Mouse (Mus musculus) midbrain, embryonic 13.5 days (tissue): ENCODE data around the gene Rnf187. TPM values are rescaled to one million over a fixed set of nuclear protein-coding genes. Genes with fewer than 3 reads are reported as not detected.

Source experiments
- ATAC-seq: fragments of 200-750 bp; cut with Nextera tagmentation; 2 replicates; pipeline ENCODE4 v1.8.0; 2017; ENCODE audit warnings: mild to moderate bottlenecking, moderate TSS enrichment, moderate library complexity
- H3K27ac ChIP-seq: fragments of 300-500 bp; sonication (generic); 2 replicates; pipeline ENCODE4 v1.5.1; 2015; ENCODE audit warnings: inconsistent platforms, mild to moderate bottlenecking, moderate library complexity
- H3K27me3 ChIP-seq: fragments of 300-500 bp; sonication (generic); 2 replicates; pipeline ENCODE4 v1.6.1; 2015; ENCODE audit warnings: mild to moderate bottlenecking, inconsistent platforms
- H3K36me3 ChIP-seq: fragments of 300-500 bp; sonication (generic); 2 replicates; pipeline ENCODE4 v1.6.1; 2015; ENCODE audit warnings: mild to moderate bottlenecking, inconsistent platforms
- H3K4me1 ChIP-seq: fragments of 300-500 bp; sonication (generic); replicated peaks from 2 replicates; pipeline ENCODE4 v1.6.1; 2015; ENCODE audit warnings: inconsistent platforms
- H3K4me2 ChIP-seq: fragments of 300-500 bp; sonication (generic); replicated peaks from 2 replicates; pipeline ENCODE4 v1.6.1; 2015; ENCODE audit warnings: moderate library complexity, mild to moderate bottlenecking, inconsistent platforms
- H3K4me3 ChIP-seq: fragments of 300-500 bp; sonication (generic); replicated peaks from 2 replicates; pipeline ENCODE4 v1.5.1; 2015; ENCODE audit warnings: mild to moderate bottlenecking, inconsistent platforms
- H3K9ac ChIP-seq: fragments of 300-500 bp; sonication (generic); replicated peaks from 2 replicates; pipeline ENCODE4 v1.6.1; 2015; ENCODE audit warnings: mild to moderate bottlenecking, inconsistent platforms
- H3K9me3 ChIP-seq: fragments of 300-500 bp; sonication (generic); 2 replicates; pipeline ENCODE4 v1.6.1; 2016; ENCODE audit warnings: mild to moderate bottlenecking, inconsistent platforms
- WGBS: fragments of 180-500 bp; shearing (Covaris S2); methylation state at CpG from one replicate; pipeline ENCODE4 v1.1.7; 2015; 5-methylcytosine and 5-hydroxymethylcytosine counted together
- polyA plus RNA-seq: library from polyadenylated mRNA; unstranded; fragments of >200 nt; fragmentation: Nextera tagmentation; extraction: Ambion mirVana; gene quantifications from 2 replicates; pipeline ENCODE4 v1.2.1, GENCODE M21; 2015

Rnf187 gene
- polyA plus RNA-seq, 1 experiment from 2014 or later = 491 TPM

DNA sequence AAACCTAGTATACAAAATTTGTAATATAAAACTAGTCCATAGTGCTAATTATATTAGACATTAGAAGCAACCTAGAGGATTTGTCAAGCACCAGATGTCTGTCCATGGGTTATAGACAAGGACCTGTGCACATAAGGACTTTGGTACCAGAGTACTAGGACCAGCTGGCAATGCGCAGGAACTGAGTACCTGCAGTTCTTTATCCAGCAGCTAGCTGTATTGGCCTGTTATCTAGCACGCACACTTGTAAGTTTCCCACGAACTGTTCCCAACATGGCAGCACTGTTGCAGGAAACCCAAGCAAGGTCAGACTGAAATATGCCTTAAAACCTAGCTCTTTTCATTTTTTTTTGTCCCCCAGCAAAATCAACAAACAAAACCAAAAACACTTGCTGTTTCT, 8.5 kb downstream of the Rnf187 start:
- H3K27me3 ChIP-seq = no peaks in the 10 kb centered on the region
- peaks cover 43% of the 10 kb centered on the region for H3K36me3 ChIP-seq
- H3K4me1 ChIP-seq = peaks cover 8% of the 10 kb centered on the region
- no peak overlapping the region for H3K9ac ChIP-seq
- no peak overlapping the region for H3K4me2 ChIP-seq
- WGBS = 88% methylated on average over 3 of the region's 3 CpGs
- H3K27ac ChIP-seq = no peak overlapping the region
- H3K9me3 ChIP-seq = no peaks in the 10 kb centered on the region
- ATAC-seq = no peak
- H3K4me3 ChIP-seq = no peak overlapping the region

DNA sequence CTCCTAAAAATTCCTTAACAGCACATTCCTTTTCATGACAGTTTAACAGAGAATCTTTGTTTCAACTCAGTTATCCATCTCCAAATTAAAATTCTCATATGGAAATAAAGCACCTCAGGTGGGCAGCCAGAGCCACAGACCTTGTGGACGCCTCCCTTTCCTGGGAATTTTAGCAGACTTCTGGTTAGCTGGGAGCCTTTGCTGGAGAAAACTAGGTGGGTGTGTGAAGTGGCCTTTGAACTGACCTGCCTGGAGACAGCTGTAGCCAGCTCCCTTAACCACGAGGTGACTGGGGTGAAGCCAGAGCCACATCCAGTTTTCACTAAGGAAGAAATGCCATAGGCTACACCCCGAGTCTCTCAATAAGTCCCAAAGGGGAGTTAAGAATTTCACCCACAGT, 9.1 kb downstream of the Rnf187 start:
- Histone ChIP-seq H3K4me3 (no peak overlapping the region), H3K27me3 (no peaks in the 10 kb centered on the region), H3K27ac (no peak overlapping the region), H3K9me3 (no peaks in the 10 kb centered on the region), H3K9ac (no peak overlapping the region), H3K4me1 (peaks cover 8% of the 10 kb centered on the region), H3K4me2 (no peak overlapping the region), H3K36me3 (peaks cover 37% of the 10 kb centered on the region)
- 68% methylated on average over 3 of the region's 3 CpGs for WGBS
- ATAC-seq = no peak

DNA sequence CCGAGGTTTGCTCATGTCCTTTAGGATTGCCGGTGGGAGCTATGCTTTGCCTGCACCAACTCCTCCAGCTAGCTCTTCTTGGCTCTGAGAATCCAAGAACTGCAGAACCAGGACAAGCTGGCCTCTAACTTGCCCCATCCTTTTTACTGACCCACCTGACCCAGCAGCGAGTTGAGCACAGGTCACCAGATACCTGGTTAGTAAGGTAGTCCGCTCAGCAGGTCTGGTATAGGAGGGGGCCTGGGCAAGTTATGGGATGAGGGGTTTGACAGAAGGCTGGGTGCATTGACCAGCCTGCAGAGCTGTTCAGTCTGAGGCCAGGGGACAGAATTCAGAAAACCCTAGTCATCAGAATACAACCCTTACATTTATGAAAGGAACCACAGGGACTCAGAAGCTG, 9.7 kb downstream of the Rnf187 start:
- H3K9me3 ChIP-seq = no peaks in the 10 kb centered on the region
- no peaks in the 10 kb centered on the region for H3K27me3 ChIP-seq
- H3K4me2 ChIP-seq = no peak overlapping the region
- WGBS = 79% methylated on average over 4 of the region's 4 CpGs
- 0 out of 2 replicates have a peak, but pooled peaks have one; percentile 5 for ATAC-seq
- no peak overlapping the region for H3K27ac ChIP-seq
- no peak overlapping the region for H3K9ac ChIP-seq
- H3K4me3 ChIP-seq = no peak overlapping the region
- H3K36me3 ChIP-seq = peaks cover 32% of the 10 kb centered on the region
- H3K4me1 ChIP-seq = peaks cover 8% of the 10 kb centered on the region

DNA sequence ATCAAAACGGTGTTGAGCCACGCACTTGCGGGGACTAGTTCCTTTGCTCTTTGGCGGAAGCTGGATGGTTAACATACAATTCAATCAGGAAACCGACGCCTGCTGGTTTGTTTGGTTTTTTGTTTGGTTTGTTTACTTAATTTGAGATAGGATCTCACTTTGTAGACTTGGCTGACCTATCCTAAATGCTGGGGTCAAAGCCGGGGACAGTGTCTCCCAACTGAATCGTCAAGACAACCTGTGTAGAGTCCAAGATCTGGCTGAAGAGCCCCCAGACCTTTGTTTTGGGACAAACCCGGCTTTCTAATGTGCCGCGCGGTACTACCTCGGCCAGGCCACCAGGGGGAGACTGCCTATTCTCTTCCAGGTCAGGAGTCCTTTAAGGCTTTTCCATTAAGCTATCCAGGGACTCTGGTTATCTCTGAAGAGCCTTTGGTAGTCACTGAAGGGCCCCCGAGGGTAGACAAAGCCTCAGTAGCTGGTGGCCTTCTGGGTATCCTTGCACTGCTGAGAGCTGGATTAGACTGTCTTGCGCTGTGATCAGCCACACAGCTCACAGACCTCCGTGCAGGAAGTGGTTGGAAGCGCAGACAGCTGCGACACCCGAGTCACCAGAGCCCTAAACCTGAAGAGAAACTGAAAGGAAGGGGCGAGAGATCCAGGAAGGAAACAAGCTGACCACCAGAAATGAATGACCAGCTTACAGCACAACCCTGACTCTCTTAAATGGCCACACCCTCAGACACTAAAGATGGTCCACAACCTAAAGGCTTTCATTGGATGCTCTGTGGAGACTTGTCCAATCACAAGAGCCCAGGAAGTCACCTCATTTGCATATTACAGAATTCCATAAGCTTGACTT, 10.7 kb downstream of the Rnf187 start:
- 35% methylated on average over 20 of the region's 20 CpGs for WGBS
- Histone ChIP-seq H3K9ac (no peak overlapping the region), H3K36me3 (peaks cover 21% of the 10 kb centered on the region), H3K27me3 (no peaks in the 10 kb centered on the region), H3K27ac (peak overlapping the region; percentile 54; the same call in 1 of the 2 replicates), H3K4me1 (peaks cover 8% of the 10 kb centered on the region), H3K4me3 (no peak overlapping the region), H3K9me3 (no peaks in the 10 kb centered on the region), H3K4me2 (peak overlapping the region; percentile 28)
- peak; percentile 85 for ATAC-seq

DNA sequence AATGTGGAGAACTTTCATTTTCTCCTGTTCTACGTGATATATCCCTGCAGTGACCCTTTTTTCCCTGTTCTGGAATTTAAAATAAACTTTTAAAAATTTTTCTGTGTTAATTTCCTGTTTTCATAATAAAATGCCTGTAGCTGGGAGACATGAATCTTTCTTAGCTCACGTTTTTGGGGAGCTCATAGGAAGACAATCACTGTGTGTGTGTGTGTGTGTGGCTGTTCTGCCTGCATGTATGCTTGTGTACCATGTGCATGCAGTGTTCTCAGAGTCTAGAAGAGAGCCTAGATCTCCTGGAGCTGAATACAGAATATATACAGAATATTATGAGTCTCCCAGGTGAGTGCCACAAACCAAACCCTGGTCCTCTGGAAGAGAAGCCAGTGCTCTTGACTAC, 11.7 kb downstream of the Rnf187 start:
- Histone ChIP-seq H3K9ac (no peak overlapping the region), H3K27me3 (no peaks in the 10 kb centered on the region), H3K27ac (no peak overlapping the region), H3K36me3 (peaks cover 12% of the 10 kb centered on the region), H3K4me2 (no peak overlapping the region), H3K4me1 (peaks cover 8% of the 10 kb centered on the region), H3K4me3 (no peak overlapping the region), H3K9me3 (no peaks in the 10 kb centered on the region)
- no peak for ATAC-seq
- 78% methylated on average over 2 of the region's 2 CpGs for WGBS

DNA sequence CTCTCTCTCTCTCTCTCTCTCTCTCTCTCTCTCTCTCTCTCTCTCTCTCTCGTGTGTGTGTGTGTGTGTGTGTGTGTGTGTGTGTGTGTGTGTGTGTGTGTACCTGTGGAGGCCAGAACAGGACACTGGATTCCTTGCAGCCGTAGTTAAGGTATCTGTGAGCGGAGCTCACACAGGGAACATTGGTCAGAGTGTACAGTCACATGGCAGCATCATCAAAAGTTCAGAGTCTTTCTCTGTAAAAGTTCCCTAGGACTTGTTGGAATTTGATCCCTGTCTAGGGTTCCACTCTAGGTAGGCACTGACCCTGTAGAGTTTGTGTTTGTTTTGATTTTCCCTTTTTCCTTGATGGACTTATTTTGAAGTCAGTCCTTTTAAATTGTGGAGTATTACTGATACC, 12.1 kb downstream of the Rnf187 start:
- H3K27ac ChIP-seq = no peak overlapping the region
- no peaks in the 10 kb centered on the region for H3K9me3 ChIP-seq
- no peak overlapping the region for H3K4me2 ChIP-seq
- H3K9ac ChIP-seq = no peak overlapping the region
- WGBS = 100% methylated on average over 2 of the region's 3 CpGs
- H3K27me3 ChIP-seq = no peaks in the 10 kb centered on the region
- ATAC-seq = no peak
- peaks cover 8% of the 10 kb centered on the region for H3K36me3 ChIP-seq
- peaks cover 8% of the 10 kb centered on the region for H3K4me1 ChIP-seq
- H3K4me3 ChIP-seq = no peak overlapping the region

DNA sequence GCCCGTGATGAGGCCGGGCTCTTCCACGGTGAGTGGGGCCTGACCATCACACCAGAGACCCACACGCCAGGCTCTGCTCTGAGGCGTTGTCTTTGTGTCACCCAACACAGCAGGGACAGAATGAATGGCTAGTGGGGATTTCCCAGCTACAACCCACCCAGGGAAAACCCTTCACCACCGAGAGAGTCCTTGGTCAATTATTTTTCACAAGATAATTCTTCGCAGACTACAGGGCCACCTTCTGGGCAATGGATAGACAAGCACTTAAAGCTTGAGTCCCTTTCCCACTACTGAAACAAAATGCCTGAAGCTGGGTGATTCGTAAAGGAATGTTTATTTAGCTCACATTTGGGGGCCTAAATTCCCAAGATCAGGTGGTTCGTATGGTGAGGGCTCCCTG, 16.3 kb downstream of the Rnf187 start:
- Histone ChIP-seq H3K9me3 (no peaks in the 10 kb centered on the region), H3K27ac (no peak overlapping the region), H3K4me2 (no peak overlapping the region), H3K36me3 (no peaks in the 10 kb centered on the region), H3K4me3 (no peak overlapping the region), H3K9ac (no peak overlapping the region), H3K4me1 (no peaks in the 10 kb centered on the region), H3K27me3 (no peaks in the 10 kb centered on the region)
- ATAC-seq = no peak
- 88% methylated on average over 9 of the region's 9 CpGs for WGBS

DNA sequence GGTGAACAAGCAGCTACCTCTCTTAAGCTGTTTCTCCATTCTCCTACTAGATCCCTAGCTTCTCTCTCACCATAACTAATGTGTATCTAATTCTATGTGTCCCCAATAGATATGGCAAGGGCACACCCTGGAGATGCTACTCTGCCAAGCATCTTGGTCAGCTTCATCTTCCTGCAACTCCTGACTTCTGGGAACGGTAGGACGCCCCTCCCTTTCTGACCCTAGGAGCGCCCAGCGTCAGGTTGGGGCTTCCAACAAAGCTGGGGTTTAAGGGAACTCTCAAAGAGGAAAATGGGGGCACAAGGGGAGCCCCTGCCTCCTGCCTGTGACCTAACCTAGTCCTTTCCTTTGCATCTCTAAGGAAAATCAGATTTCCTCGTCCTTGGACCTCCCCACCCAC, 20.0 kb downstream of the Rnf187 start:
- Histone ChIP-seq H3K27ac (no peak overlapping the region), H3K4me2 (no peak overlapping the region), H3K4me1 (peaks cover 9% of the 10 kb centered on the region), H3K9me3 (no peaks in the 10 kb centered on the region), H3K27me3 (no peaks in the 10 kb centered on the region), H3K4me3 (no peak overlapping the region), H3K9ac (no peak overlapping the region), H3K36me3 (no peaks in the 10 kb centered on the region)
- no peak for ATAC-seq
- 75% methylated on average over 5 of the region's 5 CpGs for WGBS

DNA sequence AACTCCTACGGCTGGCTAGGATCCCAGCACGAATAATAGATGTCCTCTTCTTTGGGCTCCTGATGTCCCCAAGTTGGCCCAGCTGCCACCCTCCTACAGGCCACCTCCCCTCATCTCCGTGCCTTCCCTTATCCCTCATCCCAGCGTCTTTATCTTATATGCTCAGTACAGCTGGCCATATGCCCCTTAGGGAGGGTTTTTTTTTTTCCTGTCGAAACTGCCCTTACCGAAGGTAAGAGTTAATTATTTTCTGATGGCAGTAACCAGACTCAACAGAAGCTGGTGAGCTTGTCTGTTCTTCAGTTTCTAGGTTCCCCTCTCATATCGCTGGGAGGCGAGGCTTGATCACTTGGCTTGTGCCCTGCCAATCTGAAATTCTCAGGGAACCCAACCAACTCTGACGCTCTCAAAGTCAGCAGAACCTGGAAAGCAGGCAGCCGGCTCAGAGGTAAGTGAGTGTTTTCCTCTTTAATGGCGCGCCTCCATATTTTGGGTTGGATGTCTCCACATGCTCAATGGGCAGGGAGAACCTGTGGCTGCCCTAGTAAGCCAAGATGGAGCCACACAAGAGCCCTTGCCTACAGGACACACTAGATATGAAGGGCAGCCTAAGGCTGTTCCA, 20.9 kb downstream of the Rnf187 start, which contains the start of gene Btnl10:
TSS of gene Btnl10 (plus strand) at position 164 of the 622 bp plus-strand sequence.
- 87% methylated on average over 12 of the region's 12 CpGs for WGBS
- Histone ChIP-seq H3K4me2 (no peak within 1 kb of the TSS), H3K4me3 (no peak within 1 kb of the TSS), H3K36me3 (no peaks in the 10 kb centered on the region), H3K9ac (no peak within 1 kb of the TSS), H3K27me3 (no peaks in the 10 kb centered on the region), H3K4me1 (peaks cover 9% of the 10 kb centered on the region), H3K9me3 (no peaks in the 10 kb centered on the region), H3K27ac (no peak within 1 kb of the TSS)
- ATAC-seq = no peak

DNA sequence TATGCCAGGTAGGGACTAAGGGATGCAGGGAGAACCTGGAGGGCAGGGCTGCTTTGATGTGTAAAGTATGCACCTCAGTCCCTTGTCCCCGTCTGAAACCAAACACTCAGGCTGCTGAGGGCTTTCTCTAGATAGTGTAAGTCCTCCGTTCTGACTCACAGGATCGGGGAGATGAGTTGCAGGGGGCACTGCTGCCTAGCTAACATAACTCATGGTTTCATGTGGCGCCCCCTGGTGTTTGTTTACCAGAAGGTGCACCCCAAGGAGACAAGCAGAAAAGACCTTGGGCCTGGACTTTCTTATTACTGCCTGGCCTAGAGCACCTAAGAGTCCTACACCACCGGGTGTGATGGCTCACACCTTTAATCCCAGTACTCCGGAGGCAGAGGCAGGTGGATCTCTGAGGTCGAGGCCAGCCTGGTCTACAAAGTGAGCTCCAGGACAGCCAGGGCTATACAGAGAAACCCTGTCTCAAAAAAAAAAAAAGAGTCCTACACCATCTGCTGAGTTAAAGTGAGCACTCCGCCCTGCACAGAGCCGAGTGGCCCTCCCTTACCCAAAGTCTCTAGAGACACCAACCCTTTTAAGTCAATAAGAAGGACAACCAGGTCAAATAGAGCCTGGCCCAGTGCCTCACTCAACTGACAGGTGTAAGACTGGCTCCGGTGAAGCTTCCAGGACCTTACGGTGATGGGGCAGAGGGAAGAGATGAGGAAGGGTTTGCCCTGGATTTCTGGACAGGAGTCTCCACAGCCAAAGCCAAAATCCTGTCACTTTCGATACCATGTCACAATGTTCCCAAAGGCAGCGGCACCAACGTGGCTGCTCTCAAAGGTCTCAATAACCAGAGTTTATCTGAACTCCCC, 21.6 kb downstream of the Rnf187 start:
- ATAC-seq = no peak
- no peak overlapping the region for H3K4me3 ChIP-seq
- H3K9me3 ChIP-seq = no peaks in the 10 kb centered on the region
- no peak overlapping the region for H3K27ac ChIP-seq
- no peaks in the 10 kb centered on the region for H3K27me3 ChIP-seq
- no peak overlapping the region for H3K9ac ChIP-seq
- WGBS = 57% methylated on average over 14 of the region's 14 CpGs
- H3K4me1 ChIP-seq = peaks cover 9% of the 10 kb centered on the region
- H3K4me2 ChIP-seq = no peak overlapping the region
- no peaks in the 10 kb centered on the region for H3K36me3 ChIP-seq

DNA sequence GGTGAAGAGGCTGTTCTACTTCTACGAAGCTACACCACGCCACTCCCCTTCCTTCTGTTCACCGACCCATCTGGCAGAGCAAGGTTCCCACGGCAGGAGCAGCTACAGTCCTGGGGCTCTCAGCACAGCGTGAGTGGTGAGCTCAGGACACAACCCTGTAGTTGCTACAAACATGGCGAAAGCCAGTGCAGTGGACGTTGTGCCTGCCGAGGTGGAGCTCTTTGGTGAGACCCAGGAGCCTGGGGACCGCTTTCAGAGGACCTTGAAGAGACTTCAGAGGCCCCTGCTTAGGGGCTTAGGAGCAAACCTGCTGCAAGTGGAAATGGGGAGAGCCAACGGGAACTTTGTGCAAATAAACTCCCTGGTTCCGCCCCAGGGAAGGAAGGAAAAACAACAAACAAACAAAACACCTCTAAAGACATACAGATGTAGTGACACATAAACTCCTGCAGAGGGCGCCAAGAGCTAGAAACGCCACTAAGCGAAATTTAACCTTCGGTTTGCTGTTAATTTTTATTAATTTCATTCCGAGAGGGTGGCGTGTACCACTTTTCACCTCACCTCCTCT, 24.2 kb downstream of the Rnf187 start:
- peaks cover 9% of the 10 kb centered on the region for H3K4me1 ChIP-seq
- peak overlapping the region; percentile 52 for H3K4me2 ChIP-seq
- H3K27me3 ChIP-seq = no peaks in the 10 kb centered on the region
- no peak for ATAC-seq
- no peak overlapping the region for H3K27ac ChIP-seq
- H3K36me3 ChIP-seq = no peaks in the 10 kb centered on the region
- no peaks in the 10 kb centered on the region for H3K9me3 ChIP-seq
- H3K9ac ChIP-seq = peak overlapping the region; percentile 50; the same call in 1 of the 2 replicates
- 18% methylated on average over 17 of the region's 17 CpGs for WGBS
- H3K4me3 ChIP-seq = peak overlapping the region; percentile 27
